Mouse (Mus musculus): ENCODE data around the gene Wdr37. TPM values are rescaled to one million over a fixed set of nuclear protein-coding genes. Genes with fewer than 3 reads are reported as not detected.

The Wdr37 gene
- total RNA-seq, 2 experiments from 2014 or later: 32.8 to 35.2 TPM

GRCm38 (mm10) chr13:8780441-8780840, 91.3 kb downstream of the Wdr37 start:
- intact Hi-C loops (cut with DNase I): no loop called here
- peak; percentile 13 to 41 for DNase-seq

- DNase-seq: no peak
- intact Hi-C loops (cut with DNase I): no loop called here
These were observed 101.1 kb downstream of the Wdr37 start for GRCm38 (mm10) chr13:8770616-8771015.

- DNase-seq: no peak
- intact Hi-C loops (cut with DNase I): no loop called here
These were observed 102.0 kb downstream of the Wdr37 start for GRCm38 (mm10) chr13:8769654-8770227.

- DNase-seq: no peak
- intact Hi-C loops (cut with DNase I): no loop called here
These were observed 110.8 kb downstream of the Wdr37 start for GRCm38 (mm10) chr13:8760940-8761339.

Small RNA genes lying within 50 kb of the gene (microRNA-seq; reads per million reads assigned to microRNA genes)
- gene Gm22750 (ENCODE audit: borderline number of aligned reads in 2 of 2): 0 reads per million in 2 experiments

Other genes with a start within 250 kb of the Wdr37 start
- gene Idi1, start 13.6 kb upstream of the Wdr37 start, total RNA-seq (2021): 1 to 10 TPM; 4.9 to 5.1 TPM
- not detected for gene Gm9745, start 76.3 kb upstream of the Wdr37 start, total RNA-seq (2021)
- gene Idi2, start 81.0 kb upstream of the Wdr37 start, total RNA-seq (2021): not detected
- gene Gtpbp4, start 124.2 kb upstream of the Wdr37 start, total RNA-seq (2021): 10 to 100 TPM; 39.5 to 42.0 TPM
- 10 to 100 TPM; 65.5 to 74.2 TPM for gene Larp4b, start 222.0 kb upstream of the Wdr37 start, total RNA-seq (2021)

Measured in heart, postnatal 36 days (tissue).